ENCODE assay signal across 28 mouse cellular contexts in genomic region chr6:121622525-121622924, GRCm38 (mm10). TPM values are rescaled to one million over a fixed set of nuclear protein-coding genes. Genes with fewer than 3 reads are reported as not detected.
A peak's percentile ranks its signal among the peaks of the same experiment; 100 is the strongest.
DNase-seq lines count a peak whose midpoint lies in the region; ATAC-seq and TF ChIP-seq lines count a peak whose summit lies in the region.
"Had no signal": no experiment of that assay in that cellular context is flagged by ENCODE, and none has a peak within 500 bp of the region (broad histone marks: within the 10 kb centered on the region; RNA-seq: fewer than 3 reads in every experiment).

No protein-coding gene starts in this region.

- peak; percentile 2 for DNase-seq in kidney, postnatal 14 days
- no peak for DNase-seq in kidney, adult 18-20 months
- peak; percentile 92 for DNase-seq in liver, adult 2 months (ENCODE audit: extremely low read depth, low read depth, low spot score)
- no peak for DNase-seq in cerebellum, adult 9-11 months
- DNase-seq in left cerebral cortex, adult 8-10 months (ENCODE audit: low spot score in 2 of 2): no peak
- no peak for DNase-seq in embryonic facial prominence, embryonic 10.5 days (ENCODE audit: low spot score)
- DNase-seq: adrenal gland, adult 8-10 months; cerebellum, adult 8-10 months; cerebellum, postnatal 36 days; heart, postnatal 14 days; kidney, adult 11 months; layer of hippocampus, adult 9-11 months; lung, adult 2 months; lung, postnatal 10 days; thymus, adult 18-20 months; thymus, postnatal 25 days had no signal

- no peaks in the 10 kb centered on the region for H3K36me3 ChIP-seq in liver, adult 2 months (ENCODE audit: control insufficient read depth, insufficient read depth, low read length)
- no peaks in the 10 kb centered on the region for H3K36me3 ChIP-seq in liver, embryonic 15.5 days (replicated peaks)
- H3K36me3 ChIP-seq in embryonic facial prominence, embryonic 10.5 days (replicated peaks): no peaks in the 10 kb centered on the region
- H3K36me3 ChIP-seq: embryonic facial prominence, embryonic 12.5 days; G1E; limb, embryonic 12.5 days; midbrain, embryonic 13.5 days; neural tube, embryonic 13.5 days had no signal

- WGBS in liver, adult 2 months: 17% methylated on average over 2 of the region's 2 CpGs
- WGBS in liver, embryonic 15.5 days (ENCODE audit: insufficient replicate concordance): 28% methylated on average over 2 of the region's 2 CpGs
- WGBS in embryonic facial prominence, embryonic 10.5 days: 77% methylated on average over 2 of the region's 2 CpGs

- peak; percentile 81 for ATAC-seq in liver, embryonic 15.5 days (ENCODE audit: insufficient read depth)
- ATAC-seq: forebrain, embryonic 14.5 days; hindbrain, embryonic 16.5 days; midbrain, embryonic 13.5 days had no signal

- no peaks in the 10 kb centered on the region for H3K79me2 ChIP-seq in liver, adult 2 months (ENCODE audit: control insufficient read depth, insufficient read depth, low read length)

- no peaks in the 10 kb centered on the region; the same call in 1 of the 2 replicates for H3K4me1 ChIP-seq in liver, adult 2 months (ENCODE audit: control insufficient read depth, insufficient read depth, low read length)
- H3K4me1 ChIP-seq in liver, embryonic 15.5 days (replicated peaks): 0 out of 2 replicates have a peak, but pooled peaks cover under 1% of the 10 kb centered on the region
- peaks cover 2% of the 10 kb centered on the region for H3K4me1 ChIP-seq in embryonic facial prominence, embryonic 10.5 days
- H3K4me1 ChIP-seq: embryonic facial prominence, embryonic 12.5 days; limb, embryonic 12.5 days; midbrain, embryonic 13.5 days; neural tube, embryonic 13.5 days had no signal

- no peak overlapping the region for H3K4me2 ChIP-seq in liver, embryonic 15.5 days
- H3K4me2 ChIP-seq: embryonic facial prominence, embryonic 12.5 days; limb, embryonic 12.5 days; midbrain, embryonic 13.5 days; neural tube, embryonic 13.5 days had no signal

- no peaks in the 10 kb centered on the region for H3K27me3 ChIP-seq in liver, adult 2 months (ENCODE audit: control insufficient read depth, insufficient read depth, low read length)
- no peaks in the 10 kb centered on the region for H3K27me3 ChIP-seq in liver, embryonic 15.5 days
- no peaks in the 10 kb centered on the region for H3K27me3 ChIP-seq in embryonic facial prominence, embryonic 10.5 days (replicated peaks; ENCODE audit: low read depth, poor library complexity, severe bottlenecking)
- H3K27me3 ChIP-seq: embryonic facial prominence, embryonic 12.5 days; limb, embryonic 12.5 days; midbrain, embryonic 13.5 days; neural tube, embryonic 13.5 days had no signal

- TF ChIP-seq POLR2A in liver, adult 2 months (IDR thresholded peaks at IDR 0.05; ENCODE audit: extremely low read depth, insufficient read depth, low read length): no peak

- no peak overlapping the region for H3K27ac ChIP-seq in liver, adult 2 months (replicated peaks; ENCODE audit: insufficient read depth, low read depth, low read length)
- no peak overlapping the region for H3K27ac ChIP-seq in liver, embryonic 15.5 days (replicated peaks)
- no peak overlapping the region for H3K27ac ChIP-seq in embryonic facial prominence, embryonic 10.5 days (replicated peaks)
- H3K27ac ChIP-seq: embryonic facial prominence, embryonic 12.5 days; limb, embryonic 12.5 days; macrophage; midbrain, embryonic 13.5 days; neural tube, embryonic 13.5 days had no signal

- TF ChIP-seq CTCF in liver, adult 2 months (IDR thresholded peaks at IDR 0.05; ENCODE audit: low read depth, low read length): no peak

- no peaks in the 10 kb centered on the region for H3K9me3 ChIP-seq in liver, embryonic 15.5 days (replicated peaks)
- no peaks in the 10 kb centered on the region for H3K9me3 ChIP-seq in embryonic facial prominence, embryonic 10.5 days
- H3K9me3 ChIP-seq: embryonic facial prominence, embryonic 12.5 days; G1E; limb, embryonic 12.5 days; midbrain, embryonic 13.5 days; neural tube, embryonic 13.5 days had no signal

- H3K9ac ChIP-seq in liver, adult 2 months (ENCODE audit: low read depth, low read length): no peak overlapping the region
- H3K9ac ChIP-seq in liver, embryonic 15.5 days: no peak overlapping the region
- H3K9ac ChIP-seq: embryonic facial prominence, embryonic 12.5 days; limb, embryonic 12.5 days; midbrain, embryonic 13.5 days; neural tube, embryonic 13.5 days had no signal

- H3K4me3 ChIP-seq in liver, adult 2 months (ENCODE audit: insufficient read depth, low read depth, low read length): no peak overlapping the region
- no peak overlapping the region for H3K4me3 ChIP-seq in liver, embryonic 15.5 days (replicated peaks)
- no peak overlapping the region for H3K4me3 ChIP-seq in embryonic facial prominence, embryonic 10.5 days
- H3K4me3 ChIP-seq: embryonic facial prominence, embryonic 12.5 days; limb, embryonic 12.5 days; midbrain, embryonic 13.5 days; neural tube, embryonic 13.5 days had no signal

RNA-seq across cellular contexts. Expression of gene A2m, which starts 12.7 kb away (rescaled TPM):
- total RNA-seq in liver, adult 2 months (2014; rRNA removed): 0.07 and 0.09 TPM in 2 replicates
- polyA plus RNA-seq in liver, adult 2 months (2012; rRNA removed): 0.04 TPM in 1 of 2 replicates, not detected in the other
- 80.5 and 120 TPM in 2 replicates for polyA plus RNA-seq in liver, embryonic 15.5 days (2015; fragmentation: Nextera tagmentation; extraction: Ambion mirVana)
- 10 to 100 TPM in 1 of 4 experiments, 1 to 10 TPM in 3; 2.1 to 10.7 (median 3.7) TPM for total RNA-seq in left cerebral cortex, adult 8-10 months (2022)
- 1.7 and 2.3 TPM in 2 replicates for polyA plus RNA-seq in embryonic facial prominence, embryonic 10.5 days (2016; fragmentation: Nextera tagmentation; extraction: Ambion mirVana)
- total RNA-seq: megakaryocyte-erythroid progenitor cell, adult 5-6 weeks had no signal
- polyA plus RNA-seq: G1E; gonadal fat pad, adult 2 months; macrophage; small intestine, adult 2 months had no signal

Comparison
In these comparisons a context has a peak if more than half of its experiments do, and no peak if none do; other contexts are left out.
1. DNase-seq: peak in kidney, postnatal 14 days (single experiment) and liver, adult 2 months (single experiment); none in kidney, adult 18-20 months (single experiment), cerebellum, adult 9-11 months (single experiment), left cerebral cortex, adult 8-10 months (0 of 2) and embryonic facial prominence, embryonic 10.5 days (single experiment).
2. RNA of gene A2m, which starts 12.7 kb away (polyA plus RNA-seq): 80.5 to 120 TPM in liver, embryonic 15.5 days; 1.7 to 2.3 TPM in embryonic facial prominence, embryonic 10.5 days and 0.04 TPM in liver, adult 2 months; every median in the first group is over 10 times any median in the second.